Mouse (Mus musculus) 3T3-L1 (cell line): Measurements from ENCODE around the gene Ttc41.

Source experiments
- DNase-seq: peaks from one replicate; pipeline ENCODE4 v3.0.0-alpha.2; 2015; ENCODE audit warnings: low read depth, low spot score

Ttc41 gene

GRCm38 (mm10) chr10:86825871-86826522, 120.4 kb downstream of the Ttc41 start:
- DNase-seq, result no peak
